Mouse (Mus musculus) c-Kit-positive CD71-positive TER-119-positive erythroid progenitor cells, embryonic 14.5 days (primary cell): ENCODE data around the gene Zc3h7a.
A peak's percentile ranks its signal among the peaks of the same experiment; 100 is the strongest.
"Not testable (repeated sequence)": the region's sequence is repeated elsewhere in the genome, so short reads cannot be mapped to it uniquely, and the experiment has no call there.

Source experiments
- DNase-seq: peaks from one replicate; pipeline ENCODE4 v3.0.0-alpha.2; 2013; ENCODE audit warnings: low spot score

The Zc3h7a gene

GRCm38 (mm10) chr16:11143706-11144483 is 32.3 kb downstream of the Zc3h7a start:
- DNase-seq, result not testable (repeated sequence)

- peak; percentile 97 for DNase-seq
Observed at GRCm38 (mm10) chr16:11134348-11135344, 41.5 kb downstream of the Zc3h7a start, which contains the start of gene Txndc11. TSS of gene Txndc11 (minus strand) at chr16:11134650.

- DNase-seq, result peak; percentile 27
Observed at GRCm38 (mm10) chr16:11133476-11134347, 42.5 kb downstream of the Zc3h7a start.

- DNase-seq, result no peak
Observed at GRCm38 (mm10) chr16:11132839-11133238, 43.4 kb downstream of the Zc3h7a start.

- DNase-seq, result no peak
Observed at GRCm38 (mm10) chr16:11128301-11128700, 47.9 kb downstream of the Zc3h7a start.

GRCm38 (mm10) chr16:11125371-11125770 is 50.8 kb downstream of the Zc3h7a start:
- DNase-seq, result no peak

GRCm38 (mm10) chr16:11124110-11124509 is 52.1 kb downstream of the Zc3h7a start:
- DNase-seq, result no peak

GRCm38 (mm10) chr16:11122625-11123024 is 53.6 kb downstream of the Zc3h7a start:
- DNase-seq, result no peak

GRCm38 (mm10) chr16:11109198-11109740 is 66.9 kb downstream of the Zc3h7a start:
- DNase-seq, result no peak

- DNase-seq, result no peak
Observed at GRCm38 (mm10) chr16:11104905-11105304, 71.3 kb downstream of the Zc3h7a start.

GRCm38 (mm10) chr16:11097301-11097700 is 78.9 kb downstream of the Zc3h7a start:
- DNase-seq, result no peak

- DNase-seq, result no peak
Observed at GRCm38 (mm10) chr16:11093717-11094386, 82.3 kb downstream of the Zc3h7a start.

- no peak for DNase-seq
Observed at GRCm38 (mm10) chr16:11092523-11092922, 83.7 kb downstream of the Zc3h7a start.

- no peak for DNase-seq
Observed at GRCm38 (mm10) chr16:11092061-11092460, 84.1 kb downstream of the Zc3h7a start.

GRCm38 (mm10) chr16:11090836-11091570 is 85.2 kb downstream of the Zc3h7a start:
- no peak for DNase-seq

GRCm38 (mm10) chr16:11086856-11087588 is 89.2 kb downstream of the Zc3h7a start:
- no peak for DNase-seq
